Mouse (Mus musculus): ENCODE results near the gene Pebp1. TPM values are rescaled to one million over a fixed set of nuclear protein-coding genes. Genes with fewer than 3 reads are reported as not detected.
A peak's percentile ranks its signal among the peaks of the same experiment; 100 is the strongest.

Gene Pebp1
- polyA plus RNA-seq, 1 experiment from 2014 or later = 881 TPM

- no peak for ATAC-seq (replicated peaks; ENCODE audit: low FRiP score)
- Histone ChIP-seq H3K4me2 (ENCODE audit: low read depth, low read length, severe bottlenecking) (no peak overlapping the region), H3K4me1 (replicated peaks; ENCODE audit: control insufficient read depth, insufficient read depth, low read length) (0 out of 2 replicates have a peak, but pooled peaks cover 3% of the 10 kb centered on the region), H3K27ac (ENCODE audit: low read depth, low read length) (no peak overlapping the region), H3K9ac (ENCODE audit: low read length) (no peak overlapping the region), H3K9me3 (ENCODE audit: control insufficient read depth, low read length) (peaks cover 2% of the 10 kb centered on the region; the same call in 1 of the 2 replicates), H3K27me3 (ENCODE audit: control insufficient read depth, insufficient read depth, low read length) (no peaks in the 10 kb centered on the region; the same call in 1 of the 2 replicates), H3K4me3 (ENCODE audit: low read depth, low read length) (no peak overlapping the region), H3K36me3 (ENCODE audit: control insufficient read depth, insufficient read depth, low read length) (no peaks in the 10 kb centered on the region)
- no peak for DNase-seq (ENCODE audit: low spot score)
- 81% methylated on average over 6 of the region's 6 CpGs for WGBS
Observed at GRCm38 (mm10) chr5:117292547-117292946, 5.1 kb upstream of the Pebp1 start.

- Histone ChIP-seq H3K4me3 (ENCODE audit: low read depth, low read length) (no peak overlapping the region), H3K27ac (ENCODE audit: low read depth, low read length) (no peak overlapping the region), H3K27me3 (ENCODE audit: control insufficient read depth, insufficient read depth, low read length) (no peaks in the 10 kb centered on the region; the same call in 1 of the 2 replicates), H3K4me1 (replicated peaks; ENCODE audit: control insufficient read depth, insufficient read depth, low read length) (0 out of 2 replicates have a peak, but pooled peaks cover 3% of the 10 kb centered on the region), H3K36me3 (ENCODE audit: control insufficient read depth, insufficient read depth, low read length) (no peaks in the 10 kb centered on the region), H3K9ac (ENCODE audit: low read length) (no peak overlapping the region), H3K9me3 (ENCODE audit: control insufficient read depth, low read length) (peaks cover 2% of the 10 kb centered on the region; the same call in 1 of the 2 replicates), H3K4me2 (ENCODE audit: low read depth, low read length, severe bottlenecking) (no peak overlapping the region)
- WGBS = 79% methylated on average over 3 of the region's 3 CpGs
- ATAC-seq (replicated peaks; ENCODE audit: low FRiP score) (no peak), DNase-seq (ENCODE audit: low spot score) (no peak)
Observed at GRCm38 (mm10) chr5:117291312-117291711, 3.9 kb upstream of the Pebp1 start.

GRCm38 (mm10) chr5:117290081-117290480, 2.7 kb upstream of the Pebp1 start:
- Histone ChIP-seq H3K4me3 (ENCODE audit: low read depth, low read length) (no peak overlapping the region), H3K36me3 (ENCODE audit: control insufficient read depth, insufficient read depth, low read length) (no peaks in the 10 kb centered on the region), H3K27ac (ENCODE audit: low read depth, low read length) (no peak overlapping the region), H3K9ac (ENCODE audit: low read length) (no peak overlapping the region), H3K4me2 (ENCODE audit: low read depth, low read length, severe bottlenecking) (no peak overlapping the region), H3K4me1 (replicated peaks; ENCODE audit: control insufficient read depth, insufficient read depth, low read length) (peaks cover 7% of the 10 kb centered on the region), H3K9me3 (ENCODE audit: control insufficient read depth, low read length) (peaks cover 2% of the 10 kb centered on the region; the same call in 1 of the 2 replicates), H3K27me3 (ENCODE audit: control insufficient read depth, insufficient read depth, low read length) (no peaks in the 10 kb centered on the region; the same call in 1 of the 2 replicates)
- WGBS = 96% methylated on average over 2 of the region's 2 CpGs
- no peak for DNase-seq (ENCODE audit: low spot score)
- ATAC-seq (replicated peaks; ENCODE audit: low FRiP score) = no peak

- H3K36me3 ChIP-seq (ENCODE audit: control insufficient read depth, insufficient read depth, low read length) = peaks cover 1% of the 10 kb centered on the region; the same call in 1 of the 2 replicates
- peaks cover 2% of the 10 kb centered on the region; the same call in 1 of the 2 replicates for H3K9me3 ChIP-seq (ENCODE audit: control insufficient read depth, low read length)
- no peak overlapping the region for H3K4me2 ChIP-seq (ENCODE audit: low read depth, low read length, severe bottlenecking)
- no peak overlapping the region for H3K27ac ChIP-seq (ENCODE audit: low read depth, low read length)
- H3K9ac ChIP-seq (ENCODE audit: low read length) = no peak overlapping the region
- H3K4me3 ChIP-seq (ENCODE audit: low read depth, low read length) = no peak overlapping the region
- DNase-seq (ENCODE audit: low spot score) = no peak
- H3K27me3 ChIP-seq (ENCODE audit: control insufficient read depth, insufficient read depth, low read length) = no peaks in the 10 kb centered on the region; the same call in 1 of the 2 replicates
- peaks cover 8% of the 10 kb centered on the region for H3K4me1 ChIP-seq (replicated peaks; ENCODE audit: control insufficient read depth, insufficient read depth, low read length)
- ATAC-seq (replicated peaks; ENCODE audit: low FRiP score) = no peak
Observed at GRCm38 (mm10) chr5:117289646-117290045, 2.2 kb upstream of the Pebp1 start.

- 55% methylated on average over 3 of the region's 3 CpGs for whole genome bisulfite sequencing
- Histone ChIP-seq H3K9me3 (ENCODE audit: control insufficient read depth, low read length) (peaks cover 2% of the 10 kb centered on the region; the same call in 1 of the 2 replicates), H3K9ac (ENCODE audit: low read length) (peak overlapping the region; percentile 87), H3K36me3 (ENCODE audit: control insufficient read depth, insufficient read depth, low read length) (peaks cover 3% of the 10 kb centered on the region; the same call in 1 of the 2 replicates), H3K27ac (ENCODE audit: low read depth, low read length) (no peak overlapping the region), H3K4me3 (ENCODE audit: low read depth, low read length) (peak overlapping the region; percentile 79), H3K4me2 (ENCODE audit: low read depth, low read length, severe bottlenecking) (peak overlapping the region; percentile 63), H3K27me3 (ENCODE audit: control insufficient read depth, insufficient read depth, low read length) (no peaks in the 10 kb centered on the region; the same call in 1 of the 2 replicates), H3K4me1 (replicated peaks; ENCODE audit: control insufficient read depth, insufficient read depth, low read length) (peaks cover 11% of the 10 kb centered on the region)
- DNase-seq (ENCODE audit: low spot score) (no peak), ATAC-seq (replicated peaks; ENCODE audit: low FRiP score) (no peak)
Observed at GRCm38 (mm10) chr5:117286286-117286685, 1.1 kb downstream of the Pebp1 start.

GRCm38 (mm10) chr5:117285266-117285665, 2.2 kb downstream of the Pebp1 start:
- no peak overlapping the region for H3K9ac ChIP-seq (ENCODE audit: low read length)
- ATAC-seq (replicated peaks; ENCODE audit: low FRiP score) (no peak), DNase-seq (ENCODE audit: low spot score) (no peak)
- no peaks in the 10 kb centered on the region; the same call in 1 of the 2 replicates for H3K27me3 ChIP-seq (ENCODE audit: control insufficient read depth, insufficient read depth, low read length)
- peaks cover 2% of the 10 kb centered on the region; the same call in 1 of the 2 replicates for H3K9me3 ChIP-seq (ENCODE audit: control insufficient read depth, low read length)
- 85% methylated on average over 4 of the region's 4 CpGs for WGBS
- peaks cover 3% of the 10 kb centered on the region; the same call in 1 of the 2 replicates for H3K36me3 ChIP-seq (ENCODE audit: control insufficient read depth, insufficient read depth, low read length)
- no peak overlapping the region for H3K4me2 ChIP-seq (ENCODE audit: low read depth, low read length, severe bottlenecking)
- no peak overlapping the region for H3K4me3 ChIP-seq (ENCODE audit: low read depth, low read length)
- H3K27ac ChIP-seq (ENCODE audit: low read depth, low read length) = no peak overlapping the region
- peaks cover 11% of the 10 kb centered on the region for H3K4me1 ChIP-seq (replicated peaks; ENCODE audit: control insufficient read depth, insufficient read depth, low read length)

- DNase-seq (ENCODE audit: low spot score) (no peak), ATAC-seq (replicated peaks; ENCODE audit: low FRiP score) (no peak)
- no peaks in the 10 kb centered on the region for H3K9me3 ChIP-seq (ENCODE audit: control insufficient read depth, low read length)
- no peak overlapping the region for H3K9ac ChIP-seq (ENCODE audit: low read length)
- no peaks in the 10 kb centered on the region; the same call in 1 of the 2 replicates for H3K27me3 ChIP-seq (ENCODE audit: control insufficient read depth, insufficient read depth, low read length)
- H3K36me3 ChIP-seq (ENCODE audit: control insufficient read depth, insufficient read depth, low read length) = peaks cover 3% of the 10 kb centered on the region; the same call in 1 of the 2 replicates
- H3K4me2 ChIP-seq (ENCODE audit: low read depth, low read length, severe bottlenecking) = no peak overlapping the region
- H3K4me1 ChIP-seq (replicated peaks; ENCODE audit: control insufficient read depth, insufficient read depth, low read length) = peaks cover 11% of the 10 kb centered on the region
- no peak overlapping the region for H3K27ac ChIP-seq (ENCODE audit: low read depth, low read length)
- no peak overlapping the region for H3K4me3 ChIP-seq (ENCODE audit: low read depth, low read length)
- 80% methylated on average over 7 of the region's 7 CpGs for whole genome bisulfite sequencing
Observed at GRCm38 (mm10) chr5:117284682-117285081, 2.7 kb downstream of the Pebp1 start.

GRCm38 (mm10) chr5:117284029-117284428, 3.4 kb downstream of the Pebp1 start:
- ATAC-seq (replicated peaks; ENCODE audit: low FRiP score) = no peak
- no peak overlapping the region for H3K27ac ChIP-seq (ENCODE audit: low read depth, low read length)

GRCm38 (mm10) chr5:117282360-117282759, 5.1 kb downstream of the Pebp1 start:
- ATAC-seq (replicated peaks; ENCODE audit: low FRiP score) (no peak), DNase-seq (ENCODE audit: low spot score) (no peak)
- H3K4me1 ChIP-seq (replicated peaks; ENCODE audit: control insufficient read depth, insufficient read depth, low read length) = peaks cover 8% of the 10 kb centered on the region
- H3K4me3 ChIP-seq (ENCODE audit: low read depth, low read length) = no peak overlapping the region
- no peak overlapping the region for H3K27ac ChIP-seq (ENCODE audit: low read depth, low read length)
- no peak overlapping the region for H3K4me2 ChIP-seq (ENCODE audit: low read depth, low read length, severe bottlenecking)
- H3K9me3 ChIP-seq (ENCODE audit: control insufficient read depth, low read length) = no peaks in the 10 kb centered on the region
- 93% methylated on average over 8 of the region's 8 CpGs for WGBS
- no peaks in the 10 kb centered on the region for H3K27me3 ChIP-seq (ENCODE audit: control insufficient read depth, insufficient read depth, low read length)
- no peak overlapping the region for H3K9ac ChIP-seq (ENCODE audit: low read length)
- peaks cover 3% of the 10 kb centered on the region; the same call in 1 of the 2 replicates for H3K36me3 ChIP-seq (ENCODE audit: control insufficient read depth, insufficient read depth, low read length)

More at GRCm38 (mm10) chr5:117284029-117284428, 3.4 kb downstream of the Pebp1 start:
- H3K4me1 ChIP-seq (replicated peaks; ENCODE audit: control insufficient read depth, insufficient read depth, low read length) = peaks cover 11% of the 10 kb centered on the region
- peaks cover 3% of the 10 kb centered on the region; the same call in 1 of the 2 replicates for H3K36me3 ChIP-seq (ENCODE audit: control insufficient read depth, insufficient read depth, low read length)
- H3K9ac ChIP-seq (ENCODE audit: low read length) = no peak overlapping the region
- no peak overlapping the region for H3K4me2 ChIP-seq (ENCODE audit: low read depth, low read length, severe bottlenecking)
- H3K27me3 ChIP-seq (ENCODE audit: control insufficient read depth, insufficient read depth, low read length) = no peaks in the 10 kb centered on the region; the same call in 1 of the 2 replicates
- no peaks in the 10 kb centered on the region for H3K9me3 ChIP-seq (ENCODE audit: control insufficient read depth, low read length)
- DNase-seq (ENCODE audit: low spot score) = no peak
- no peak overlapping the region for H3K4me3 ChIP-seq (ENCODE audit: low read depth, low read length)
- WGBS = 80% methylated on average over 9 of the region's 9 CpGs

All from forebrain, embryonic 11.5 days (tissue).